Mouse (Mus musculus) urinary bladder, postnatal 10 days (tissue): ENCODE measurements around the gene Chchd6.

ENCODE experiments used
- DNase-seq: peaks from one replicate; pipeline ENCODE4 v3.0.0; 2022; ENCODE audit warnings: low spot score

The Chchd6 gene

GRCm38 (mm10) chr6:89595018-89595776, at the start of gene Chchd6:
Gene Chchd6, minus strand, starts transcription at chr6:89595652.
- peak; percentile 82 for DNase-seq

- DNase-seq = peak; percentile 63
These were observed 49.0 kb upstream of the Chchd6 start for GRCm38 (mm10) chr6:89644271-89645075.

- peak; percentile 75 for DNase-seq
These were observed 48.4 kb upstream of the Chchd6 start, which contains the start of gene Txnrd3 for GRCm38 (mm10) chr6:89643798-89644270. Gene Txnrd3, plus strand, starts transcription at chr6:89643988.

- no peak for DNase-seq
These were observed 43.6 kb upstream of the Chchd6 start for GRCm38 (mm10) chr6:89639025-89639424.

GRCm38 (mm10) chr6:89637977-89638376, 42.5 kb upstream of the Chchd6 start:
- DNase-seq = no peak

GRCm38 (mm10) chr6:89634400-89634799, 38.9 kb upstream of the Chchd6 start:
- DNase-seq = no peak

- DNase-seq = no peak
These were observed 37.7 kb upstream of the Chchd6 start for GRCm38 (mm10) chr6:89633115-89633514.

- peak; percentile 23 for DNase-seq
These were observed 36.5 kb upstream of the Chchd6 start for GRCm38 (mm10) chr6:89631809-89632562.

- DNase-seq = no peak
These were observed 32.8 kb upstream of the Chchd6 start for GRCm38 (mm10) chr6:89628045-89628785.

GRCm38 (mm10) chr6:89622647-89623046, 27.2 kb upstream of the Chchd6 start:
- DNase-seq = no peak

- no peak for DNase-seq
These were observed 19.9 kb upstream of the Chchd6 start for GRCm38 (mm10) chr6:89615373-89615755.

- no peak for DNase-seq
These were observed 19.3 kb upstream of the Chchd6 start for GRCm38 (mm10) chr6:89614596-89615372.

- DNase-seq = no peak
These were observed 18.6 kb upstream of the Chchd6 start for GRCm38 (mm10) chr6:89614107-89614471.

- no peak for DNase-seq
These were observed 18.1 kb upstream of the Chchd6 start for GRCm38 (mm10) chr6:89613336-89614106.

- DNase-seq = no peak
These were observed 12.5 kb upstream of the Chchd6 start for GRCm38 (mm10) chr6:89607999-89608398.

- no peak for DNase-seq
These were observed 10.6 kb upstream of the Chchd6 start for GRCm38 (mm10) chr6:89606096-89606495.

- no peak for DNase-seq
These were observed 1.1 kb upstream of the Chchd6 start for GRCm38 (mm10) chr6:89596510-89596909.

- no peak for DNase-seq
These were observed 310 bp upstream of the Chchd6 start for GRCm38 (mm10) chr6:89595777-89596146.

- DNase-seq = no peak
These were observed 3.4 kb downstream of the Chchd6 start for GRCm38 (mm10) chr6:89592016-89592415.

GRCm38 (mm10) chr6:89591531-89591930, 3.9 kb downstream of the Chchd6 start:
- no peak for DNase-seq
